Mouse (Mus musculus): ENCODE measurements around the gene Ganab. TPM values are rescaled to one million over a fixed set of nuclear protein-coding genes. Genes with fewer than 3 reads are reported as not detected.
A peak's percentile ranks its signal among the peaks of the same experiment; 100 is the strongest.

Gene Ganab
- polyA plus RNA-seq, 1 experiment from 2014 or later, result 104 TPM

DNA sequence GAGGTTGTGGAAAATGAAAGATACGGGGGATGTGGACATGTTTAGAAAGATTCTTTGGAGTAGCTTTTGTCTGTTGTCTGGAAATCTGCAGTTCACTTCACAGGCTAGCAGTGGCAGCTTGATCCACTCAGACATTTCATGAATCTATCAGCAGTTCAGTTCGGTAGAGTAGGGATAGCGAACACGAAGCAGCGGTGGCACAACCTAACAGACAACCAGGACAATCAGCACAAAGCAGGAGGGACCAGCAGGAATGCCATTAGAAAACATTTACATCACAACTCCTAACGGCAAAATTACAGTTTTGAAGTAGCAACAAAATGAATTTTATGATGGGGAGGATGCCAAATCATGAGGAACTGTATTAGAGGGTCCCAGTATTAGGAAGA is 21.8 kb downstream of the Ganab start:
- Histone ChIP-seq H3K4me1 (peaks cover 20% of the 10 kb centered on the region), H3K9ac (peak overlapping the region; percentile 76), H3K36me3 (peaks cover 28% of the 10 kb centered on the region), H3K9me3 (replicated peaks) (no peaks in the 10 kb centered on the region), H3K27ac (replicated peaks) (peak overlapping the region; percentile 94), H3K27me3 (no peaks in the 10 kb centered on the region), H3K4me3 (replicated peaks) (peak overlapping the region; percentile 82), H3K4me2 (replicated peaks) (peak overlapping the region; percentile 75)
- WGBS, result 66% methylated on average over 6 of the region's 6 CpGs
- ATAC-seq (ENCODE audit: insufficient number of reproducible peaks, low FRiP score, low TSS enrichment, low read depth), result no peak

DNA sequence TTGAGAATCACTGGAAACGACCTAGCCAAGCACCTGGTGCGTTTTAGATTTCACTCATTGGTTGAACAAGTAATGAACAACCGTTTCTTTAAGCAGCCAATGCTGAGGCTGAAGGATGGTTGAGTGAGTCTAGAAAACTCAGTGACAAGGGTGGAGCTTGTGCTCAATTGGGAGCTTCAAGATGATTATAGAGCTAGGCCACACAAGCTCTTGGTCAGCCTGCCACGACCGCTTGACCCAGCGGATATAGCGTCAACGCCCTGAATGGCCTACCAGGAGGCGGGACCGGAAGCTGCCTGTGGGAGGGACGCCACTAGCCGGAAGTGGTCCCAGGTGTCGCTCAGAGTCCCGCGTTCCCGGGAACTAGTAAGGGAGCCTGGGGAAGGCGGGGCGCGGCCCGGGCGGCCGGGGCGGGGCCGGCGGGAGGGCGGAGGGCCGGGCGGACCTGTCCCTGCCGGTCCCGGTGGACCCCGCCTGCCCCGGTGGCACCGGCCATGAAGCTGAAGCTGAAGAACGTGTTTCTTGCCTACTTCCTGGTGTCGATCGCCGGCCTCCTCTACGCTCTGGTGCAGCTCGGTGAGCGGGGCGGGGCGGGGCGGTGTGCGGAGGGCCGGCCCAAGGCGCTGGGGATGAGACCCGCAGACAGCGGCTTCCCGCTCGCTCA is 22.3 kb downstream of the Ganab start, which contains the start of gene B3gat3:
Gene B3gat3 (plus strand): TSS at position 302 of the 664 bp plus-strand sequence.
- Histone ChIP-seq H3K9me3 (replicated peaks) (no peaks in the 10 kb centered on the region), H3K27me3 (no peaks in the 10 kb centered on the region), H3K9ac (peak within 1 kb of the TSS; percentile 76), H3K4me2 (replicated peaks) (peak within 1 kb of the TSS; percentile 75), H3K4me1 (peaks cover 20% of the 10 kb centered on the region), H3K36me3 (peaks cover 22% of the 10 kb centered on the region), H3K27ac (replicated peaks) (peak within 1 kb of the TSS; percentile 94), H3K4me3 (replicated peaks) (peak within 1 kb of the TSS; percentile 82)
- WGBS, result 1% methylated on average over 49 of the region's 50 CpGs
- peak; percentile 97 for ATAC-seq (ENCODE audit: insufficient number of reproducible peaks, low FRiP score, low TSS enrichment, low read depth)

DNA sequence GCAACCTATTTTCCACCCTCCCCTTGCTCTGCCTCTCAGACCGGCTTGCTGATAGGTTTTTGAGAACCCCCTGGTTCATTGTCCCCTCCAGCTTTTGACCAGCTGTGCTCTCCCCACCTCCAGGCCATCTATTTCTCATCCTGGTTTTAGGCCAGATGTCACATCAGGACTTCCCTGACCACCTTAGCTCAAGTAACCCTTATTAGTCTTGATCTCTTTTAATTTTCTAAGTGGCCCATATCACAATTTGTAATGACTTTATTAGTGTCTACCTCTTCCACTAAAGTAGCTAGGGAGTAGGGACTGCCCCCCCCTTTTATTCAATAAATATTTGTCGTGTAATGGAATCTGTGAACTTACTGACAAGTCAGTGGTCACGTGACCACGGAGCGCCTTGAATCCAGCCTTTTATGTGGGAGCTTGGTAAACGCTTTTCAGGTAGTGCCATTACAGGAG is 23.0 kb downstream of the Ganab start:
- Histone ChIP-seq H3K9me3 (replicated peaks) (no peaks in the 10 kb centered on the region), H3K4me1 (peaks cover 20% of the 10 kb centered on the region), H3K4me2 (replicated peaks) (peak overlapping the region; percentile 75), H3K4me3 (replicated peaks) (peak overlapping the region; percentile 82), H3K27me3 (no peaks in the 10 kb centered on the region), H3K36me3 (peaks cover 22% of the 10 kb centered on the region), H3K27ac (replicated peaks) (peak overlapping the region; percentile 94), H3K9ac (peak overlapping the region; percentile 76)
- no peak for ATAC-seq (ENCODE audit: insufficient number of reproducible peaks, low FRiP score, low TSS enrichment, low read depth)
- WGBS, result under 1% methylated on average over 6 of the region's 6 CpGs

DNA sequence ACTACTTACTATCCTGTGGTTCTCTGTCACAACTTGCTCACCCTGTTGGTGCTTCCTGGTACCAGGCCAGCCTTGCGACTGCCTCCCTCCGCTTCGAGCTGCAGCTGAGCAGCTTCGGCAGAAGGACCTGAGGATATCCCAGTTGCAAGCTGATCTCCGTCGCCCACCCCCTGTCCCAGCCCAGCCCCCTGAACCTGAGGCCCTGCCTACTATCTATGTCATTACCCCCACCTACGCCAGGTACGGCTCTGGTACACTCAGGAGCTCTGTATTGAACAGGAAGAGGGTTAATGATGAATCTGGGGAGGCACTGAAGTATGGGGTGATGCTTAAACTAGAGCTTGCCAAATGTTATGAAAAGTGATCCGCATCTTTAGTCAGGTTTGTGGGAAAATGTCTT is 23.9 kb downstream of the Ganab start:
- Histone ChIP-seq H3K4me3 (replicated peaks) (peak overlapping the region; percentile 82), H3K9ac (no peak overlapping the region), H3K4me1 (peaks cover 20% of the 10 kb centered on the region), H3K27ac (replicated peaks) (no peak overlapping the region), H3K4me2 (replicated peaks) (peak overlapping the region; percentile 75), H3K27me3 (no peaks in the 10 kb centered on the region), H3K36me3 (peaks cover 21% of the 10 kb centered on the region; the same call in 1 of the 2 replicates), H3K9me3 (replicated peaks) (no peaks in the 10 kb centered on the region)
- ATAC-seq (ENCODE audit: insufficient number of reproducible peaks, low FRiP score, low TSS enrichment, low read depth), result no peak
- WGBS, result 49% methylated on average over 9 of the region's 9 CpGs

DNA sequence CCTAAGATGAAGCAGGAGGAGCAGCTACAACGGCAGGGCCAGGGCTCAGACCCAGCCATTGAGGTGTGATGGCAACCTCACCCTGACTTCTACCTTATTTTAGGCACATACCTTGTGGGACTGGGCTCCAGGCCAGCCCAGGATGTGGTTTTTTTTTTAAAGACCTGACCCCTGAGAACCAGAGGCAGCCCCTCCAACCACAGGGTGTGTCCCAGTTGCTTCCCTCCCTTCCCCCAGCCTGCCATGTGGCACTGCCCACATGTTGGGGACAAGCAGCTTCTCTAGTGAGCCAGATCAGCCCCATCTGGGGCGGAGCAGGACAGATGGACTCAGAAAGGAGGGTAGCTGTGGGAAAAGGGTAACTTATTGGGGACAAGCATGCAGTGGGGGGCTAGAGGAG is 28.9 kb downstream of the Ganab start:
- peaks cover 23% of the 10 kb centered on the region for H3K4me1 ChIP-seq
- H3K4me2 ChIP-seq (replicated peaks), result no peak overlapping the region
- peaks cover 31% of the 10 kb centered on the region; the same call in 1 of the 2 replicates for H3K36me3 ChIP-seq
- H3K27me3 ChIP-seq, result no peaks in the 10 kb centered on the region
- ATAC-seq (ENCODE audit: insufficient number of reproducible peaks, low FRiP score, low TSS enrichment, low read depth), result no peak
- H3K4me3 ChIP-seq (replicated peaks), result no peak overlapping the region
- no peak overlapping the region for H3K9ac ChIP-seq
- 73% methylated on average over 2 of the region's 2 CpGs for WGBS
- no peaks in the 10 kb centered on the region for H3K9me3 ChIP-seq (replicated peaks)
- H3K27ac ChIP-seq (replicated peaks), result 0 out of 2 replicates have a peak overlapping the region, but pooled peaks have one; percentile 48

DNA sequence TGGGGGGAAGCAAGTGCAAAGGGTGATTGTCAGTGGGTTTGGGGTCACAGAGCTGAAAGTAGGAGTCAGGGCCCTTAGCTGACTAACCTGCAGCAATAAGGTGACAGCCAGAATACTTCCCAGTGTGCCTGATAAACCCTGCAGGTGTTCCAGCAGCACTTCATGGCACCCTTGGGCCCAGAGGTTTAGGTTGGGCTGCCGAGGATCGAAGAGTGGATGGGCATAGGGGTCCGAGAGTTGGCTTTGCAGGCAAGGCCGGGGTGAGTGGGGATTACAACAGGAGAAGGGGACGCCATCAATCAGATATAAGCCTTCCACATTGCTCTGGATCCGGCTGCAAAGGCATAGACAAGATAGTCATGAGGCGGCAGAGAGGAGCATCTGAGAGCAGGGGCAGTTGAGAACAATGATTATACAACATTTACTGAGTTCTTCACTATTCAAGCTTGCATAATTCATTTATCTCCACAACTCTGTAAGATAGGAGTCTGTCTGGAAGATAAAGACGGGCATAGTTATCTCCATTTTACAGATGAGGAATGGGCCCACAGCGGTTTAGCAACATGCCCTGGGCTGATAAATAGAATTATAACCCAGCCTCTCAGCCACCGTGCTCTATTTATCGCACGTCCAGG is 30.1 kb downstream of the Ganab start:
- Histone ChIP-seq H3K9me3 (replicated peaks) (no peaks in the 10 kb centered on the region), H3K9ac (no peak overlapping the region), H3K4me3 (replicated peaks) (no peak overlapping the region), H3K4me1 (peaks cover 18% of the 10 kb centered on the region), H3K4me2 (replicated peaks) (no peak overlapping the region), H3K27me3 (no peaks in the 10 kb centered on the region), H3K27ac (replicated peaks) (no peak overlapping the region), H3K36me3 (peaks cover 36% of the 10 kb centered on the region)
- ATAC-seq (ENCODE audit: insufficient number of reproducible peaks, low FRiP score, low TSS enrichment, low read depth), result no peak
- WGBS, result 84% methylated on average over 12 of the region's 12 CpGs

DNA sequence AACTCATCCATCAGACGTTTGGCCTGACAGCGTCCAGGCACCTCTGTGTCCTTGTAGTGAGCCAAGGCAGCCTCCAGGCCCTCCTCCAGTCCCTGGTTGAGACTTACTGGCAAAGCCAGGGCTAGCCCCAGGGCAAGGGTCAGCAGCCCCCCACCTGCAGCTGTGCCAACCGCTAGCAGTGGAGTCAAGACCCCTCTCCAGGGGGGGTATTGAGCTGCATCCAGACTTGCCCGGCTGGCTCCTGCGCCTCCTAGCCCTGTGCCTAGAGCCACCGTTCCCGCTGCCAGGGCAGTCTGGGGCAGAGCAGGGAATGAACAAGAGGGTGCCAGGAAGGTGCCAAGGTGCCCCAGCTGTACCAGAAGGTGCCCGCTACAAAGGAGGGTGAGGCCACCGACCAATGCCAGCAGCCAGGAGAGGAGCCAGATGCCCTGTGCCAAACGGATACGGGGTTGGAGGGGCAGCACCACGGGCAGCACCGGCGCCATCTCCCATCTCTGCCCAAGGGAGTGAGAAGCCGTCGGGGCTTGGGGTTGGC is 30.9 kb downstream of the Ganab start:
- peak overlapping the region; percentile 73 for H3K4me2 ChIP-seq (replicated peaks)
- peak overlapping the region; percentile 83 for H3K27ac ChIP-seq (replicated peaks)
- peak overlapping the region; percentile 84 for H3K4me3 ChIP-seq (replicated peaks)
- WGBS, result 17% methylated on average over 16 of the region's 16 CpGs
- no peaks in the 10 kb centered on the region for H3K27me3 ChIP-seq
- peak; percentile 16; the same call in 1 of the 2 replicates for ATAC-seq (ENCODE audit: insufficient number of reproducible peaks, low FRiP score, low TSS enrichment, low read depth)
- peaks cover 18% of the 10 kb centered on the region for H3K4me1 ChIP-seq
- H3K9me3 ChIP-seq (replicated peaks), result no peaks in the 10 kb centered on the region
- H3K9ac ChIP-seq, result peak overlapping the region; percentile 68
- peaks cover 42% of the 10 kb centered on the region for H3K36me3 ChIP-seq

DNA sequence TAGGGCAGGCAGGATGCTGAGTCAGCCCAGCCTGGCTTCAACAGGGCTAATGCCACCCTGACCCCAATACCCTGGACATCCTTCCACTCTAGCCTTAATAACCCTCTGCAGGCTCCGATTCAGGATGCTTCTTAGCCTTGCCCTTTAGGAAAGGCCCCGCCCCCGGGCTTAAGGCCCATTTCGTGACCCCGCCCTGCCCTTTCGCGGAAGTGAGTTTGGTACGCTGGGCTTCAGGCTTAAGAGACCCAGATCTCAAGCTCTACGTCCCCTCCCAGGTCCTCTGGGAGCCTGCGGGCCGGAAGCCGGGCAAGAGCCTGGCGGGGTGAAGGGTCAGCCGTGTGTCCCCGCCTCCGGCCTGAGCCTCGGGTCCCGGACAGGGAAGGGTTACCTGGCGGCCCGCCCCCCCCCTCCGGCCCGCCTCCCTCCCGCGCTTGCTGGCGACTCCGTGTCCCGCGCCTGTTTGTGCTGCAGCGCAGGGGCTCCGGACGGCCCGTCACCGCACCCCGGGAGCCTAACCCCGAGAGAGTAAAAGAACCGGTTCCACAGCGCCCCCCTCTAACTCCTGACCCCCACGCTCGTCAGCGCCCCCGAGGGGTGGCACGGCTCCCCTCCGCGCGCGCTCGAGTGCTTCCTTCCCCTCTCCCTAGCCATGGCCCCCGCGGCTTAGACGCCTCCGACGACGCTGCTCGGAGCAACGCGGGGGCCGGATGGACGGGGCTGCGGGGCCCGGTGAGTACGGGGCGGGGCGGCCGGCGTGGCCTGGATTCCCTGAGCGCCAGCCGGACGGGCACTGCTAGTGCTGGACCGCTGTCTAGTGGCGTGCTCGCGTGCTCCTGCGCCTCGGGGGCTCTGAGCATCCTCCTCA is 31.6 kb downstream of the Ganab start, which contains the start of the genes Rom1 and Eml3:
Gene Rom1 (minus strand): TSS at position 133 of the 865 bp plus-strand sequence.
Gene Eml3 (plus strand): TSS at position 329 of the 865 bp plus-strand sequence.
- WGBS, result under 1% methylated on average over 61 of the region's 74 CpGs
- H3K4me1 ChIP-seq, result peaks cover 18% of the 10 kb centered on the region
- peak within 1 kb of the TSS; percentile 84 for H3K4me3 ChIP-seq (replicated peaks)
- ATAC-seq (ENCODE audit: insufficient number of reproducible peaks, low FRiP score, low TSS enrichment, low read depth), result peak; percentile 76
- no peaks in the 10 kb centered on the region for H3K27me3 ChIP-seq
- peaks cover 48% of the 10 kb centered on the region for H3K36me3 ChIP-seq
- H3K27ac ChIP-seq (replicated peaks), result peak within 1 kb of the TSS; percentile 83
- H3K4me2 ChIP-seq (replicated peaks), result peak within 1 kb of the TSS; percentile 73
- no peaks in the 10 kb centered on the region for H3K9me3 ChIP-seq (replicated peaks)
- peak within 1 kb of the TSS; percentile 68 for H3K9ac ChIP-seq

DNA sequence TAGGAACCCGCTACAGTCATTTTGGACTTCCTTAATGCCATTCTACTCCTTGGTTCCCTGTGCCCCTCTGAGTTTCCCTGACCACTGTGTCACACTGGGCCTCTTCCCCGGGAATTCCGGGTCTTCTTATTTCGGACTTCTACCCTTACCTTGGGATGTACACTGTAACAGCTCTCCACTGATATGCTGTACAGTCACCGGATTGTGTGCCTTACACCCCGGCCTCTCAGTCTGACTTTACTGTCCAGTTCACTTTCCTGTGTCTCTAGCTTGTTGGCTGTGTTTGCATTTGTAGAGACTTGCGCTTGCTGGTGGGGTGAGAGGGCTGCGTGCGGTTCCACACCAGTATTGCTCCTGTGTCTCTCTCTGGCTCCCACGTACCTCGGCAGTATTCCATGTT is 32.2 kb downstream of the Ganab start:
- H3K9ac ChIP-seq, result peak overlapping the region; percentile 68
- ATAC-seq (ENCODE audit: insufficient number of reproducible peaks, low FRiP score, low TSS enrichment, low read depth), result no peak
- H3K4me3 ChIP-seq (replicated peaks), result peak overlapping the region; percentile 84
- peak overlapping the region; percentile 83 for H3K27ac ChIP-seq (replicated peaks)
- H3K27me3 ChIP-seq, result no peaks in the 10 kb centered on the region
- H3K36me3 ChIP-seq, result peaks cover 54% of the 10 kb centered on the region
- H3K4me2 ChIP-seq (replicated peaks), result peak overlapping the region; percentile 73
- peaks cover 18% of the 10 kb centered on the region for H3K4me1 ChIP-seq
- no peaks in the 10 kb centered on the region for H3K9me3 ChIP-seq (replicated peaks)
- WGBS, result 8% methylated on average over 11 of the region's 11 CpGs

DNA sequence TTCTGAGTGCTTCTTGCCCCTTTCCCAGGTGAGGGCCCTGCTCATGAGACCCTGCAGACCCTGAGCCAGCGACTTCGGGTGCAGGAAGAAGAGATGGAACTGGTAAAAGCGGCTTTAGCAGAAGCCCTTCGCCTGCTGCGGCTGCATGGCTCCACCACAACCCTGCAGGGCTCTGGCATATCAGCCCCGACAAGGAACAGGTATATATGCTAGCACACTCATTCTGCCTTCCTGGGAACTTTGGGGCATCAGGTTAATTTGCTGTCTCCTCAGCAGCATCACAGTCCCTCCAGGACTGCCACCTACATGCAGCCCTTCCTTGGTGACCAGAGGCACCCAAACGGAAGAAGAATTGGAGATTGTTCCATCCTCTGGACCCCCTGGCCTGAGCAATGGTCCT is 32.9 kb downstream of the Ganab start:
- Histone ChIP-seq H3K4me2 (replicated peaks) (peak overlapping the region; percentile 73), H3K9me3 (replicated peaks) (no peaks in the 10 kb centered on the region), H3K36me3 (peaks cover 55% of the 10 kb centered on the region), H3K27me3 (no peaks in the 10 kb centered on the region), H3K4me1 (peaks cover 18% of the 10 kb centered on the region), H3K4me3 (replicated peaks) (peak overlapping the region; percentile 84), H3K27ac (replicated peaks) (no peak overlapping the region), H3K9ac (0 out of 2 replicates have a peak overlapping the region, but pooled peaks have one; percentile 68)
- WGBS, result 60% methylated on average over 7 of the region's 7 CpGs
- ATAC-seq (ENCODE audit: insufficient number of reproducible peaks, low FRiP score, low TSS enrichment, low read depth), result no peak

Measured in embryonic facial prominence, embryonic 15.5 days (tissue).